Mouse (Mus musculus): Measurements from ENCODE around the gene Lrrk1. TPM values are rescaled to one million over a fixed set of nuclear protein-coding genes. Genes with fewer than 3 reads are reported as not detected.

Gene Lrrk1
- total RNA-seq, 2 experiments from 2014 or later: 18.4 to 19.7 TPM

- ATAC-seq (replicated peaks; ENCODE audit: low FRiP score, low TSS enrichment, poor library complexity, severe bottlenecking): no peak
Measured at GRCm38 (mm10) chr7:66386411-66386810, 1.7 kb downstream of the Lrrk1 start.

- no peak for ATAC-seq (replicated peaks; ENCODE audit: low FRiP score, low TSS enrichment, poor library complexity, severe bottlenecking)
Measured at GRCm38 (mm10) chr7:66385826-66386225, 2.3 kb downstream of the Lrrk1 start.

GRCm38 (mm10) chr7:66384891-66385290, 3.3 kb downstream of the Lrrk1 start:
- no peak for ATAC-seq (replicated peaks; ENCODE audit: low FRiP score, low TSS enrichment, poor library complexity, severe bottlenecking)

- ATAC-seq (replicated peaks; ENCODE audit: low FRiP score, low TSS enrichment, poor library complexity, severe bottlenecking): no peak
Measured at GRCm38 (mm10) chr7:66384213-66384612, 3.9 kb downstream of the Lrrk1 start.

- ATAC-seq (replicated peaks; ENCODE audit: low FRiP score, low TSS enrichment, poor library complexity, severe bottlenecking): no peak
Measured at GRCm38 (mm10) chr7:66376560-66376959, 11.6 kb downstream of the Lrrk1 start.

GRCm38 (mm10) chr7:66375736-66376135, 12.4 kb downstream of the Lrrk1 start:
- no peak for ATAC-seq (replicated peaks; ENCODE audit: low FRiP score, low TSS enrichment, poor library complexity, severe bottlenecking)

- ATAC-seq (replicated peaks; ENCODE audit: low FRiP score, low TSS enrichment, poor library complexity, severe bottlenecking): no peak
Measured at GRCm38 (mm10) chr7:66373391-66373790, 14.8 kb downstream of the Lrrk1 start.

- no peak for ATAC-seq (replicated peaks; ENCODE audit: low FRiP score, low TSS enrichment, poor library complexity, severe bottlenecking)
Measured at GRCm38 (mm10) chr7:66370970-66371369, 17.2 kb downstream of the Lrrk1 start.

GRCm38 (mm10) chr7:66369934-66370445, 18.2 kb downstream of the Lrrk1 start:
- no peak for ATAC-seq (replicated peaks; ENCODE audit: low FRiP score, low TSS enrichment, poor library complexity, severe bottlenecking)

GRCm38 (mm10) chr7:66369071-66369933, 18.8 kb downstream of the Lrrk1 start:
- ATAC-seq (replicated peaks; ENCODE audit: low FRiP score, low TSS enrichment, poor library complexity, severe bottlenecking): no peak

- no peak for ATAC-seq (replicated peaks; ENCODE audit: low FRiP score, low TSS enrichment, poor library complexity, severe bottlenecking)
Measured at GRCm38 (mm10) chr7:66365904-66366303, 22.2 kb downstream of the Lrrk1 start, which contains the start of gene Gm10974. TSS of gene Gm10974 (plus strand) at chr7:66365905.

GRCm38 (mm10) chr7:66365411-66365810, 22.7 kb downstream of the Lrrk1 start:
- ATAC-seq (replicated peaks; ENCODE audit: low FRiP score, low TSS enrichment, poor library complexity, severe bottlenecking): no peak

- no peak for ATAC-seq (replicated peaks; ENCODE audit: low FRiP score, low TSS enrichment, poor library complexity, severe bottlenecking)
Measured at GRCm38 (mm10) chr7:66364491-66364890, 23.7 kb downstream of the Lrrk1 start.

GRCm38 (mm10) chr7:66359044-66359443, 29.1 kb downstream of the Lrrk1 start:
- no peak for ATAC-seq (replicated peaks; ENCODE audit: low FRiP score, low TSS enrichment, poor library complexity, severe bottlenecking)

GRCm38 (mm10) chr7:66358461-66358860, 29.7 kb downstream of the Lrrk1 start:
- ATAC-seq (replicated peaks; ENCODE audit: low FRiP score, low TSS enrichment, poor library complexity, severe bottlenecking): no peak

- ATAC-seq (replicated peaks; ENCODE audit: low FRiP score, low TSS enrichment, poor library complexity, severe bottlenecking): peak; percentile 98
Measured at GRCm38 (mm10) chr7:66355791-66356522, 32.2 kb downstream of the Lrrk1 start.

GRCm38 (mm10) chr7:66354911-66355310, 33.2 kb downstream of the Lrrk1 start:
- ATAC-seq (replicated peaks; ENCODE audit: low FRiP score, low TSS enrichment, poor library complexity, severe bottlenecking): no peak

GRCm38 (mm10) chr7:66351074-66351473, 37.1 kb downstream of the Lrrk1 start:
- ATAC-seq (replicated peaks; ENCODE audit: low FRiP score, low TSS enrichment, poor library complexity, severe bottlenecking): no peak

GRCm38 (mm10) chr7:66349670-66350069, 38.5 kb downstream of the Lrrk1 start:
- ATAC-seq (replicated peaks; ENCODE audit: low FRiP score, low TSS enrichment, poor library complexity, severe bottlenecking): no peak

GRCm38 (mm10) chr7:66348588-66348987, 39.6 kb downstream of the Lrrk1 start:
- ATAC-seq (replicated peaks; ENCODE audit: low FRiP score, low TSS enrichment, poor library complexity, severe bottlenecking): no peak
